Mouse (Mus musculus): ENCODE data around the gene Tex14.
A peak's percentile ranks its signal among the peaks of the same experiment; 100 is the strongest.
"Not testable (repeated sequence)": the region's sequence is repeated elsewhere in the genome, so short reads cannot be mapped to it uniquely, and the experiment has no call there.

Tex14 gene

GRCm38 (mm10) chr11:87404876-87405275, at the start of gene Tex14, which contains the start of gene Rad51c:
TSS of gene Tex14 (plus strand) at chr11:87405065.
TSS of gene Rad51c (minus strand) at chr11:87404954.
- DNase-seq (ENCODE audit: low read depth), result no peak

- no peak for DNase-seq (ENCODE audit: low read depth)
These were observed 47.3 kb upstream of the Tex14 start for GRCm38 (mm10) chr11:87357317-87358300.

DNA sequence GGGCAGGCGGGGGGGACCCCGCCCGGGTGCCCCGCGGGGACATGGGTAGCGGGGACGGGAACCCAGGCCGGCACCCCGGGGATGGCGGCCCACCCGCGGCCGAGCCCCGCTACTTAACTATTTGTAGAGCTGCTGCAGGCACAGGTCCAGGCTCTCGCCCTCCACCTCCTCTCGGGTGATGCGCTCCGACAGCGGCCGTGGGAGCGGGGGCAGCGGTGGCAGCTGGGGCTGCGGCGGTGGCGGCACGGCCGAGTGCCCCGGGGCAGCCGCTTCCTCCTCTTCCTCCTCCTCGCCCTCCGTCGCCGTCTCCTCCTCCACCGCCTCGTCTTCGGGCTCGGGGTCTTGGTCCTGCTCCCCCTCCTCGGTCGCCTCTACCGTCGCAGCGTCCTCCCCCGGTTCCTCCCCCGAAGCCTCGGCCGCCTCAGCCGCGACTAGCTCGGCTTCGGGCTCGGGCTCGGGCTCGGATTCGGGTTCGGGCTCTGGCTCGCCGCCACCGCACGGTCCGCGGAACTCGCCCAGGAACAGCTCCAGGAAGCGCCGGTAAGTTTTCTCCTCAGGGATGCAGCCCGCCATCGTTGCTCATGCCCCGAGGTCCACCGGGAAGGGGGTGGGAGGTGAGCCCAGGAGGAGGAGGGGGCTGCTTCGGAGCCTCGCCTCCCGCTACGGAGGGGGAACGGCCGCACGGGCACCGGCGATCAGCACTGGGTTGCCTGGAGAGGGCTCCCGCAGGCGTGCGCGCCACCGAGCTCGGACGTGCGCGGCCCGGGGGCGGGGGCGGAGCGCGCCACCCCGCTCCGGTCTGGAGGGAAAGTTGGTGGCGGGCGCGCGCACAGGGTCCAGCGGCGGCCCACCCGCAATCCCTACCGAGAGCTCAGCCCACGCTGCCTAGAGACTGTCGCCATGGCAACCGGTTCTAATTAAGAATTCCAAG, 46.3 kb upstream of the Tex14 start, which contains the start of gene Ppm1e:
Gene Ppm1e (minus strand): TSS at position 693 of the 931 bp plus-strand sequence.
- peak; percentile 45 for DNase-seq (ENCODE audit: low read depth)

GRCm38 (mm10) chr11:87359262-87359612, 45.6 kb upstream of the Tex14 start:
- no peak for DNase-seq (ENCODE audit: low read depth)

DNA sequence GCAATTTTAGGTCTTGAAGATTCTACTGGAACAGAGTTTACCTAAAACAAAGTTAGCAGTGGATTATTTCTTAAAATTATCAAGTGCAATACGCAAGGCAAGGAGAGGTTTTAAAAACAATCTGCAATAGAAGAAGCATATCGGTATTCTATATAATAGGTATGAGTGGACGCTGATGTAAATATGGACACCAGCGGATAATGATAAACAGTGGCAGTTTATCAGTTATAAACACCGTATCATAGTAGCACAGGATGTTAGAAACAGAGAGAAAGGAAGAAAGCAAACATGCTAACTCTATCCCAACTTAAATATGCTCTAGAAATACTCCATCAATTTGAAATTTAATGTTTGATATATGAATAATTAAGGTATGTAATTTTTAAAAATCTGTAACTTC, 39.7 kb upstream of the Tex14 start:
- no peak for DNase-seq (ENCODE audit: low read depth)

- no peak for DNase-seq (ENCODE audit: low read depth)
These were observed 37.8 kb upstream of the Tex14 start for GRCm38 (mm10) chr11:87367061-87367460.

GRCm38 (mm10) chr11:87367865-87368580, 36.8 kb upstream of the Tex14 start:
- DNase-seq (ENCODE audit: low read depth), result peak; percentile 76

DNA sequence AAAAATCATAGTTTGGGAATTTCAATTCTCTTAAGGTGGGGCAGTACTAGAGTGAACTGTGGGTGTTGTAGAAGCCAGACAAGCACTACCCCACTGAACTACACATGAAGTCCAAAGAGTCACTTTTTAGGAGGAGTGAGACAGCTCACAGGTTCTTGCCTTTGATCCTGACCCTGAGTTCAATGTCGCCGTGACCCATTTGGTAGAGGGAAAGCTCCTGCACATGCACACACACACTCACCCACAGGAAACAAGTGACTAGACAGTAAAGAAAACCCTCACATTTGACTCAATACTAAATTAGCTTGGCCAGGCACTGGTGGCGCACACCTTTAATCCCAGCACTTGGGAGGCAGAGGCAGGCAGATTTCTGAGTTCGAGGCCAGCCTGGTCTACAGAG, 20.3 kb upstream of the Tex14 start:
- DNase-seq (ENCODE audit: low read depth), result no peak

- DNase-seq (ENCODE audit: low read depth), result no peak
These were observed 19.2 kb upstream of the Tex14 start for GRCm38 (mm10) chr11:87385676-87386075.

- DNase-seq (ENCODE audit: low read depth), result peak; percentile 43
These were observed 11.0 kb upstream of the Tex14 start for GRCm38 (mm10) chr11:87393855-87394254.

DNA sequence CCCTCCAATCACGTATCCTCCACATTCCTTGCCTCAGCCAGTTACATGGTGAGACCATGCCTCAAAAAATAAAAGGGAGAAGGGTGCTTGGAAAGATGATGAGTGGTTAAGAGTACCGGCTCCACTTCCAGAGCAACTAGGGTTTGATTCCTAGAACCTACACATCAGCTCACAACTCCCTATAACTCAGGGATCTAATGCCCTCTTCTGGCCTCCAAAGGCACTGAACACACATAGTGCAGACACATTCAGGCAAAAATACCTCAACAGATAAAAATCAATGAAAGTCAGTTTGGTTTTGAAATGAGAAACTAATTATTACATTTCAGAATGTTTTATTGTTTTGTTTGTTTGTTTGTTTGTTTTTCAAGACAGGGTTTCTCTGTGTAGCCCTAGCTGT, 6.5 kb upstream of the Tex14 start:
- no peak for DNase-seq (ENCODE audit: low read depth)

DNA sequence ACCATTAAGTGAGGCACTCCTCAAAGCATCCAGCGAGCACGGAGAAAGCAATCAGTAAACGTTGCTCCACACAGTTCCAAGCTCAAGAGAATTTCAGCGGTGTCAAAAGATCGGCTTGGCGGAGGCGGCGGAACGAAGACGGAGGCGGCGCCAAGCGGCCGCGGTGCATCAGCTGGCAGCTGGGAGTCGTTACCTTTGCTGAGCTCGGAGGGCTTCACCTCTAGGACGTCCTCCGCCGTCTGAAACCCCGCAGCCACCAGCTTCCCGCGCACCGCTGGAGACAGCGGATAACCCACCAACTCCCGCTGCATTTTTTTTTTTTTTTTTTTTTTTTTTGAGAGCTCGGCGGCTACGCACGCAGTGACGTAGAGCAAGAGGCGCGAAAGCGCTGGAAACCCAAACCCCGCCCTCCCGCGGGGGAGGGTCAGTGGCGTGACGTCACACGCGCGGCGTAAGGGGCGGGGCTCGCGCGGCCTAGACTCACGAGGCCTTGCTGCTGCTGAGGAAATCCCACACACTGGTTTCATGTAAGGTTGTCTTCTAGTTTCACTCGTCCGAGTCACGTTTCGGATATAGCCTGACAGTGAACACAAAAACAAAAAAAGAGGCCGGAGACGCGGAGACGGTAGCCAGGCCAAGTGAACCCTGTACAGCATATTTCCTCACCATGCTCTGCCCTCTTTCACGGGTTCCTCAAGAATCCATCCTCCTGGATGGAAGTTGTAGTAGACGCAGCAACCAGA, 583 bp upstream of the Tex14 start:
- peak; percentile 90 for DNase-seq (ENCODE audit: low read depth)

DNA sequence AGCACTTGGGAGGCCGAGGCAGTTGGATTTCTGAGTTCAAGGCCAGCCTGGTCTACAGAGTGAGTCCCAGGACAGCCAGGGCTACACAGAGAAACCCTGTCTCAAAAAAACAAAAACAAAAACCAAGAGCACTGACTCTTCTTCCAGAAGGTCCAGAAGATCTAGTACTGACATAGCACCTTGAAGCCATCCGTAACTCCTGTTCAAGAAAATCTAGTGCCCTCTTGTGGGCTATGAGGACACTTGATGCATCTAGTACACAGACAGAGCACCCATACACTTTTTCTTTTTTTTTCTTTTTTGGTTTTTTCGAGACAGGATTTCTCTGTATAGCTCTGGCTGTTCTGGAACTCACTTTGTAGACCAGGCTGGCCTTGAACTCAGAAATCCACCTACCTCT, 8.5 kb downstream of the Tex14 start:
- not testable (repeated sequence) for DNase-seq (ENCODE audit: low read depth)

DNA sequence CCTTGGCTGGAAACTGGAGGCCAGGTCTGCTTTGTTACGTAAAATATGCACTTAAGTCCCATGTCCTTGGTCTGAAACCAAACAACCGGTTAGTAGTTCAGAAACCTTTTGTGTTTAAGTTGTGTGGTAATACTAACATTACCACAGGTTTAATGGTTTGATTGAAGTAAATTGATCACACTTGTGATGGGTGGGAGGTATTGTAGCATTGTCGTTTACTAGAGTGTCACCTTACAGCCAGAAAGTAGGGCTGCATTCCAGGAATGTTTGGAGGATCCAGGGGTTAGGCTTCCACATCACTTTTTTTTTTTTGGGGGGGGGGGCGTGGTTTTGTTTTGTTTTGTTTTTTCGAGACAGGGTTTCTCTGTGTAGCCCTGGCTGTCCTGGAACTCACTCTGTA, 11.3 kb downstream of the Tex14 start:
- DNase-seq (ENCODE audit: low read depth), result no peak

GRCm38 (mm10) chr11:87420861-87421260, 16.0 kb downstream of the Tex14 start:
- no peak for DNase-seq (ENCODE audit: low read depth)

GRCm38 (mm10) chr11:87421760-87422201, 16.9 kb downstream of the Tex14 start:
- no peak for DNase-seq (ENCODE audit: low read depth)

GRCm38 (mm10) chr11:87422511-87423340, 17.9 kb downstream of the Tex14 start:
- peak; percentile 87 for DNase-seq (ENCODE audit: low read depth)

DNA sequence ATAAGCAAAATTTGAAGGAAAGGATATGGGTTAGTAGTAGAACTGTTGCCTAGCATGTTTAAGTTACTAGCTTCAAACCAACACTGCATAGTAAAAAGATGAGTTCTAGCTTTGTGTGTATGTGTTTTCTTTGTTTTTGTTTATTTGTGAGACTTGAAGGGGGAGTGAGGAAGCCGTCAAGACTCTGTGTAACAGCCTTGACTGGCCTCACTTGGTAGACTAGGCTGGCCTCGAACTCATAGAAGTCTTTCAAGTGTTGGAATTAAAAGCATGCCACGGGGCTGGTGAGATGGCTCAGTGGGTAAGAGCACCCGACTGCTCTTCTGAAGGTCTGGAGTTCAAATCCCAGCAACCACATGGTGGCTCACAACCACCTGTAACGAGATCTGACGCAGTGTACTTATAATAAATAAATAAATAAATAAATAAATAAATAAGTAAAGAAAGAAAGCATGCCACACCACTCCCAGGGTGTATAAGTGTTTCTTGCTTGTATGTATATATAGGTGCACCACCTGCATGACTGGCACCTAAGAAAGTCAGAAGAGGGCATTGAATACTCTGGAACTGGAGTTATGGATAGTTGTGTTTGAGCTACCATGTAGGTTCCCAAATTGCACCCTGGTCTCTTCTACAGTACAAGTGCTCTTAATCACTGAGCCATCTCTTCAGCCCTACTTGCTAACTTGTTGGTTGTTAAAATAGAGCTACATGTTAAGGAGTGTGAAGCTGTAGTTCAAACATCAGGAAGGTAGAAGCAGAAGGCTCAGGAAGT, 18.9 kb downstream of the Tex14 start:
- no peak for DNase-seq (ENCODE audit: low read depth)

DNA sequence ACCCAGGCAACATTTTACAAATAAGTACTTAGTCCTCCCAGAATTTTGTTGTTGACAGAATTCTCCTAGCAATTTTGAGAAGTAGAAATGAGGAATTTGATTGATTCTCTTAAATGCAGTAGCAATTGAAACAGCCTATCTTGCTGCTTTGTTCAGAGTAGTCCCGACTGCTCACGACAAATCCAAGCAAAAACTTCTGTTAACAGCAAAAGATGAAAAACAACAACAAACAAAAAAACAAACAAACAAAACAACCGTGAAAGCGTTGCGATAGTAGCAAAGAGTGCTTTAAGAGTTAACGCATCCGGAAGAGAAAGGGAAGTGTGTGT, 21.2 kb downstream of the Tex14 start:
- no peak for DNase-seq (ENCODE audit: low read depth)
